Mouse (Mus musculus): ENCODE measurements around the gene Jade2. TPM values are rescaled to one million over a fixed set of nuclear protein-coding genes. Genes with fewer than 3 reads are reported as not detected.
"Not testable (repeated sequence)": the region's sequence is repeated elsewhere in the genome, so short reads cannot be mapped to it uniquely, and the experiment has no call there.

Jade2 gene
- total and polyA plus RNA-seq, 2 experiments from 2014 or later = 0.56 to 3.3 TPM

DNA sequence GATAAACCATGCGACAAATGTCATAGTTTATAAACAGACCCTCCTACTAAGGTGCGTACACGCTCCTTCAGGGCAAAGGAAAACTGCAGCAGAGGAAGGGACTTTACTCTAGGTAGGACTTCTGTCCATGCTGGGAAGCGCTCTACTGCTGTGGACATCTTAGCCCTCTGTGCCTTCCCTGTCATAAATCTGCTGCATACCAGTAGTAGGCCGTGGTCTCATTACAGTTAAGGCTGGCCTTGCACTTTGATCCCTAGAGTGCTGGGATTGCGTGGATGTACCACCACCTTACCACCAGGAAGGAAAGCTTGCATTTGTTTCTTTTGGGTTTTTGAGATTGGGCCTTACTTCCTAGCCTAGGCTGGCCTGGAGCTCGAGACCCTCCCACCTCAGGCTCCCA lies 66.8 kb downstream of the Jade2 start:
- no peak overlapping the region for H3K27ac ChIP-seq (ENCODE audit: low read depth, low read length)
- H3K36me3 ChIP-seq (ENCODE audit: insufficient read depth) = peaks cover 48% of the 10 kb centered on the region
- WGBS = 99% methylated on average over 7 of the region's 7 CpGs
- H3K4me2 ChIP-seq (ENCODE audit: low read depth) = no peak overlapping the region
- no peaks in the 10 kb centered on the region for H3K4me1 ChIP-seq (ENCODE audit: insufficient read depth)
- H3K27me3 ChIP-seq (ENCODE audit: insufficient read depth, low read length) = no peaks in the 10 kb centered on the region
- DNase-seq (no peak), ATAC-seq (no peak)
- TF ChIP-seq CTCF (IDR thresholded peaks at IDR 0.05; ENCODE audit: low read depth) = no peak
- no peak overlapping the region for H3K4me3 ChIP-seq (ENCODE audit: low read depth, low read length)
- H3K9me3 ChIP-seq (ENCODE audit: low read length) = no peaks in the 10 kb centered on the region
- H3K9ac ChIP-seq = no peak overlapping the region

GRCm38 (mm10) chr11:51789735-51790134 lies 67.7 kb downstream of the Jade2 start:
- TF ChIP-seq CTCF (IDR thresholded peaks at IDR 0.05; ENCODE audit: low read depth) = peak; percentile 27; the same call in 1 of the 2 replicates
- ATAC-seq; H3K9me3 ChIP-seq (ENCODE audit: low read length); H3K4me1 ChIP-seq (ENCODE audit: insufficient read depth); H3K4me2 ChIP-seq (ENCODE audit: low read depth); H3K27ac ChIP-seq (ENCODE audit: low read depth, low read length); H3K4me3 ChIP-seq (ENCODE audit: low read depth, low read length); H3K9ac ChIP-seq; DNase-seq; H3K27me3 ChIP-seq (ENCODE audit: insufficient read depth, low read length): not testable (repeated sequence)
- WGBS = 81% methylated on average over 4 of the region's 4 CpGs
- H3K36me3 ChIP-seq (ENCODE audit: insufficient read depth) = peaks cover 48% of the 10 kb centered on the region

DNA sequence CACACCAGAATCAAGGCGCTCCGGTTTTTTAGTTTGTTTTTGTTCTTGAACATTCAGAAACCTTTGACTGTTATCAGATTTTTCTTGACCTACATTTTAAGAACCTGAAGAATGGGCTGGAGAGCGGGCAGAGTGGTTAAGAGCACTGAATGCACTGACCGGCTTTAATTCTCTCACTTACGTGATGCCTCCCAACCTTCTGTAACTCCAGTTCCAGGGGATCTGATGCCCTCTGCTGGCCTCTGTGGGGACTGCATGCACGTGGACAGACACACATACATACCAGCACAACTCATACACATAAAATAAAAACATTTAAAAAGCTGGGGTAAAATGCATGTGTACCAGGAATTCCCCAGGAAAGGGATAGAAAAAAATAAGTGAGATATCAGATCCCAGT lies 71.5 kb downstream of the Jade2 start:
- H3K4me1 ChIP-seq (ENCODE audit: insufficient read depth) = no peaks in the 10 kb centered on the region
- DNase-seq = peak; percentile 19
- H3K9me3 ChIP-seq (ENCODE audit: low read length) = no peaks in the 10 kb centered on the region
- ATAC-seq = no peak
- no peak overlapping the region for H3K4me3 ChIP-seq (ENCODE audit: low read depth, low read length)
- TF ChIP-seq CTCF (IDR thresholded peaks at IDR 0.05; ENCODE audit: low read depth) = peak; percentile 62
- no peak overlapping the region for H3K9ac ChIP-seq
- no peaks in the 10 kb centered on the region for H3K27me3 ChIP-seq (ENCODE audit: insufficient read depth, low read length)
- WGBS = 88% methylated on average over 6 of the region's 6 CpGs
- no peak overlapping the region for H3K4me2 ChIP-seq (ENCODE audit: low read depth)
- no peak overlapping the region for H3K27ac ChIP-seq (ENCODE audit: low read depth, low read length)
- peaks cover 59% of the 10 kb centered on the region for H3K36me3 ChIP-seq (ENCODE audit: insufficient read depth)

GRCm38 (mm10) chr11:51782721-51783120 lies 74.7 kb downstream of the Jade2 start:
- Histone ChIP-seq H3K27me3 (ENCODE audit: insufficient read depth, low read length) (no peaks in the 10 kb centered on the region), H3K36me3 (ENCODE audit: insufficient read depth) (peaks cover 47% of the 10 kb centered on the region), H3K9ac (no peak overlapping the region), H3K4me3 (ENCODE audit: low read depth, low read length) (no peak overlapping the region), H3K9me3 (ENCODE audit: low read length) (no peaks in the 10 kb centered on the region), H3K4me1 (ENCODE audit: insufficient read depth) (no peaks in the 10 kb centered on the region), H3K4me2 (ENCODE audit: low read depth) (no peak overlapping the region), H3K27ac (ENCODE audit: low read depth, low read length) (no peak overlapping the region)
- DNase-seq = no peak
- no peak for ATAC-seq
- TF ChIP-seq CTCF (IDR thresholded peaks at IDR 0.05; ENCODE audit: low read depth) = no peak
- 93% methylated on average over 6 of the region's 6 CpGs for WGBS

DNA sequence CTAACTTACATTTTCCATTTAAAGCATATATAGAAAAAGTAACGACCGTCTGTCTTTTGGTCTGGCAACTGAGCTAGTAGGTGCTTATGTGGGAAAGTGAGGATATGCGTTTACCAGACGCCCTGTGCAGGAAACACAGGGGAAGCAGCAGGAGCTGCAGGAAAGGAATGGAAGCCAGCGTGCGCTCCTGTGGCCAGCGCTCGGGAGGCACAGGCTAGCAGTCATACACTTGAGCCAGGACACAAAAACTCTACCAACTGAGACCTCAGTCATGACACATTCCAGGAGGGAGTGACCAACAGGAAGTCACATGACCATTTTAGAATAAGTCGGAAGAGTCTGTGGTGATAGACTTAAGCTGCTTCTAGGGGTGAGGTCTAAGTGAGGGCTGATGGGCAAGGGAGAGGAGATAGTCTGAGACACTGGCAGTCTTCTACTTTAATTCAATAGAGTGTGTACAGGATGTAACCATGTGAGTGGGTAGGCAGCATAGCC lies 76.6 kb downstream of the Jade2 start:
- Histone ChIP-seq H3K4me3 (ENCODE audit: low read depth, low read length) (no peak overlapping the region), H3K36me3 (ENCODE audit: insufficient read depth) (peaks cover 38% of the 10 kb centered on the region), H3K9me3 (ENCODE audit: low read length) (no peaks in the 10 kb centered on the region), H3K4me2 (ENCODE audit: low read depth) (no peak overlapping the region), H3K9ac (no peak overlapping the region), H3K27ac (ENCODE audit: low read depth, low read length) (no peak overlapping the region), H3K4me1 (ENCODE audit: insufficient read depth) (no peaks in the 10 kb centered on the region), H3K27me3 (ENCODE audit: insufficient read depth, low read length) (no peaks in the 10 kb centered on the region)
- 94% methylated on average over 9 of the region's 9 CpGs for WGBS
- TF ChIP-seq CTCF (IDR thresholded peaks at IDR 0.05; ENCODE audit: low read depth) = no peak
- ATAC-seq (no peak), DNase-seq (no peak)

GRCm38 (mm10) chr11:51777478-51777877 lies 80.0 kb downstream of the Jade2 start:
- no peak overlapping the region for H3K4me3 ChIP-seq (ENCODE audit: low read depth, low read length)
- TF ChIP-seq CTCF (IDR thresholded peaks at IDR 0.05; ENCODE audit: low read depth) = no peak
- no peak for ATAC-seq
- H3K27ac ChIP-seq (ENCODE audit: low read depth, low read length) = no peak overlapping the region
- H3K4me2 ChIP-seq (ENCODE audit: low read depth) = no peak overlapping the region
- H3K9ac ChIP-seq = no peak overlapping the region
- no peaks in the 10 kb centered on the region for H3K4me1 ChIP-seq (ENCODE audit: insufficient read depth)
- WGBS = 93% methylated on average over 5 of the region's 5 CpGs
- peaks cover 24% of the 10 kb centered on the region for H3K36me3 ChIP-seq (ENCODE audit: insufficient read depth)
- no peaks in the 10 kb centered on the region for H3K9me3 ChIP-seq (ENCODE audit: low read length)
- no peaks in the 10 kb centered on the region for H3K27me3 ChIP-seq (ENCODE audit: insufficient read depth, low read length)
- DNase-seq = no peak

- DNase-seq (no peak), ATAC-seq (no peak)
- H3K27me3 ChIP-seq (ENCODE audit: insufficient read depth, low read length) = no peaks in the 10 kb centered on the region
- TF ChIP-seq CTCF (IDR thresholded peaks at IDR 0.05; ENCODE audit: low read depth) = no peak
- peaks cover 8% of the 10 kb centered on the region for H3K36me3 ChIP-seq (ENCODE audit: insufficient read depth)
- no peak overlapping the region for H3K9ac ChIP-seq
- no peaks in the 10 kb centered on the region for H3K9me3 ChIP-seq (ENCODE audit: low read length)
- no peak overlapping the region for H3K4me2 ChIP-seq (ENCODE audit: low read depth)
- 93% methylated on average over 3 of the region's 3 CpGs for whole genome bisulfite sequencing
- H3K4me3 ChIP-seq (ENCODE audit: low read depth, low read length) = no peak overlapping the region
- H3K27ac ChIP-seq (ENCODE audit: low read depth, low read length) = no peak overlapping the region
- H3K4me1 ChIP-seq (ENCODE audit: insufficient read depth) = no peaks in the 10 kb centered on the region
These were observed 81.9 kb downstream of the Jade2 start for GRCm38 (mm10) chr11:51775507-51775906.

Measured in forebrain, postnatal 0 days (tissue).